Mouse (Mus musculus) heart, adult 2 months (tissue): ENCODE measurements at regions not wholly inside any gene's neighbourhood (a gene's known extent, or its start where the extent isn't known, plus 50 kb on each side); places are given as distances from the start of the nearest gene placed in this dataset.
A peak's percentile ranks its signal among the peaks of the same experiment; 100 is the strongest.

Experiments
- DNase-seq, 2 experiments: peaks; one replicate each; pipeline ENCODE4 v3.0.0; 2021
- H3K27ac ChIP-seq: fragments of 200-600 bp; 2 replicates; pipeline ENCODE4 v1.8.1; 2022
- H3K27me3 ChIP-seq: fragments of 200-500 bp; 2 replicates; pipeline ENCODE4 v1.6.1; 2012; ENCODE audit warnings: mild to moderate bottlenecking, low read length, inconsistent platforms, mixed read lengths; ENCODE audit not compliant: control insufficient read depth, insufficient read depth
- H3K36me3 ChIP-seq: fragments of 200-500 bp; 2 replicates; pipeline ENCODE4 v1.6.1; 2012; ENCODE audit warnings: low read length, inconsistent platforms; ENCODE audit not compliant: control insufficient read depth, insufficient read depth
- H3K4me1 ChIP-seq: fragments of 200-500 bp; 2 replicates; pipeline ENCODE4 v1.6.1; 2011; ENCODE audit warnings: low read length; ENCODE audit not compliant: control insufficient read depth, insufficient read depth
- H3K4me3 ChIP-seq: fragments of 200-600 bp; 2 replicates; pipeline ENCODE4 v1.8.1; 2022
- H3K79me2 ChIP-seq: fragments of 200-500 bp; replicated peaks from 2 replicates; pipeline ENCODE4 v1.6.1; 2012; ENCODE audit warnings: mild to moderate bottlenecking, inconsistent platforms, low read length, moderate library complexity, mixed read lengths; ENCODE audit not compliant: control insufficient read depth, insufficient read depth
- H3K9ac ChIP-seq: fragments of 200-500 bp; 2 replicates; pipeline ENCODE4 v1.6.1; 2012; ENCODE audit warnings: low read depth, mild to moderate bottlenecking, control low read depth, inconsistent platforms, low read length, mixed read lengths
- CTCF ChIP-seq: fragments of 200-600 bp; IDR thresholded peaks from 2 replicates; pipeline ENCODE4 v1.8.1; 2022; ENCODE audit warnings: antibody characterized with exemption, mild to moderate bottlenecking, moderate library complexity
- EP300 ChIP-seq: fragments of 200-500 bp; IDR thresholded peaks from 2 replicates; pipeline ENCODE4 v1.6.1; 2011; ENCODE audit warnings: low read depth, low read length, control low read depth; ENCODE audit not compliant: insufficient read depth
- POLR2A ChIP-seq: fragments of 200-500 bp; IDR thresholded peaks from 2 replicates; pipeline ENCODE4 v1.6.1; 2011; ENCODE audit warnings: mild to moderate bottlenecking, low read depth, low read length, control low read depth; ENCODE audit not compliant: insufficient read depth
- WGBS: fragments of 180-500 bp; shearing (Covaris S2); methylation state at CpG from one replicate; pipeline ENCODE4 v1.1.7; 2018; 5-methylcytosine and 5-hydroxymethylcytosine counted together
- intact Hi-C: fragments of 180-260 bp; cut with DNase I; formaldehyde crosslinking; loops from one replicate; pipeline ENCODE4 v1.15.1; 2025

- no peak overlapping the region for H3K4me3 ChIP-seq
- H3K79me2 ChIP-seq = 0 out of 2 replicates have a peak, but pooled peaks cover 1% of the 10 kb centered on the region
- intact Hi-C loops = no loop called here
- no peaks in the 10 kb centered on the region for H3K27me3 ChIP-seq
- H3K9ac ChIP-seq = no peak overlapping the region
- no peak for TF ChIP-seq POLR2A
- TF ChIP-seq CTCF = no peak
- TF ChIP-seq EP300 = no peak
- WGBS = 55% methylated on average over 4 of the region's 4 CpGs
- H3K27ac ChIP-seq = no peak overlapping the region
- peaks cover 5% of the 10 kb centered on the region; the same call in 1 of the 2 replicates for H3K36me3 ChIP-seq
- DNase-seq = no peak
- H3K4me1 ChIP-seq = peaks cover 2% of the 10 kb centered on the region
These were observed 97.0 kb downstream of the Sox4 start for GRCm38 (mm10) chr13:28856472-28856871.

- Histone ChIP-seq H3K27ac (peak overlapping the region; percentile 15; the same call in 1 of the 2 replicates), H3K4me1 (no peaks in the 10 kb centered on the region; the same call in 1 of the 2 replicates), H3K27me3 (no peaks in the 10 kb centered on the region), H3K9ac (no peak overlapping the region), H3K79me2 (0 out of 2 replicates have a peak, but pooled peaks cover 1% of the 10 kb centered on the region), H3K4me3 (no peak overlapping the region), H3K36me3 (peaks cover 3% of the 10 kb centered on the region; the same call in 1 of the 2 replicates)
- WGBS = 60% methylated on average over 9 of the region's 9 CpGs
- DNase-seq = no peak
- intact Hi-C loops = no loop called here
- no peak for TF ChIP-seq EP300
- TF ChIP-seq CTCF = no peak
- no peak for TF ChIP-seq POLR2A
These were observed 99.3 kb downstream of the Sox4 start for GRCm38 (mm10) chr13:28854247-28854646.

- TF ChIP-seq CTCF (no peak), POLR2A (no peak), EP300 (no peak)
- intact Hi-C loops = no loop called here
- Histone ChIP-seq H3K36me3 (no peaks in the 10 kb centered on the region), H3K27ac (no peak overlapping the region), H3K4me1 (peaks cover 9% of the 10 kb centered on the region), H3K4me3 (no peak overlapping the region), H3K27me3 (no peaks in the 10 kb centered on the region), H3K9ac (no peak overlapping the region), H3K79me2 (no peaks in the 10 kb centered on the region)
- WGBS = 30% methylated on average over 5 of the region's 5 CpGs
- DNase-seq = no peak
These were observed 105.2 kb downstream of the Sox4 start for GRCm38 (mm10) chr13:28848305-28848704.

- Histone ChIP-seq H3K27ac (no peak overlapping the region), H3K27me3 (no peaks in the 10 kb centered on the region), H3K4me1 (peaks cover 12% of the 10 kb centered on the region), H3K36me3 (no peaks in the 10 kb centered on the region), H3K9ac (no peak overlapping the region), H3K79me2 (no peaks in the 10 kb centered on the region), H3K4me3 (no peak overlapping the region)
- WGBS = 91% methylated on average over 3 of the region's 3 CpGs
- DNase-seq = no peak
- TF ChIP-seq EP300 (no peak), POLR2A (no peak), CTCF (no peak)
- intact Hi-C loops = no loop called here
These were observed 106.0 kb downstream of the Sox4 start for GRCm38 (mm10) chr13:28847478-28847877.

- Histone ChIP-seq H3K27ac (no peak overlapping the region), H3K4me1 (peaks cover 12% of the 10 kb centered on the region), H3K9ac (no peak overlapping the region), H3K36me3 (no peaks in the 10 kb centered on the region), H3K4me3 (no peak overlapping the region), H3K79me2 (no peaks in the 10 kb centered on the region), H3K27me3 (no peaks in the 10 kb centered on the region)
- DNase-seq = no peak
- 89% methylated on average over 3 of the region's 3 CpGs for WGBS
- intact Hi-C loops = no loop called here
- TF ChIP-seq EP300 (no peak), CTCF (no peak), POLR2A (no peak)
These were observed 109.0 kb downstream of the Sox4 start for GRCm38 (mm10) chr13:28844495-28844894.

GRCm38 (mm10) chr13:28842811-28843210 lies 110.7 kb downstream of the Sox4 start:
- DNase-seq = peak in 1 of 2 experiments; percentile 30

More at GRCm38 (mm10) chr13:28842811-28843210, 110.7 kb downstream of the Sox4 start:
- no peaks in the 10 kb centered on the region for H3K27me3 ChIP-seq
- H3K4me3 ChIP-seq = no peak overlapping the region
- no peaks in the 10 kb centered on the region for H3K79me2 ChIP-seq
- intact Hi-C loops = no loop called here
- H3K9ac ChIP-seq = no peak overlapping the region
- TF ChIP-seq POLR2A (no peak), EP300 (no peak), CTCF (no peak)
- H3K27ac ChIP-seq = no peak overlapping the region
- no peaks in the 10 kb centered on the region for H3K36me3 ChIP-seq
- H3K4me1 ChIP-seq = peaks cover 7% of the 10 kb centered on the region
- 33% methylated on average over 3 of the region's 3 CpGs for WGBS
